Mouse (Mus musculus) small intestine, adult 2 months (tissue): ENCODE data around the gene Gmppa.

ENCODE experiments used
- CTCF ChIP-seq: fragments of 200-500 bp; IDR thresholded peaks from 2 replicates; pipeline ENCODE4 v1.5.1; 2012; ENCODE audit warnings: low read depth, mild to moderate bottlenecking, control low read depth, inconsistent platforms, low read length, moderate library complexity, mixed read lengths; ENCODE audit not compliant: insufficient replicate concordance, insufficient read length; ENCODE audit errors: extremely low read depth
- POLR2A ChIP-seq: fragments of 200-500 bp; IDR thresholded peaks from 2 replicates; pipeline ENCODE4 v1.6.1; 2012; ENCODE audit warnings: low read depth, mild to moderate bottlenecking, control low read depth, inconsistent platforms, low read length, moderate library complexity

DNA sequence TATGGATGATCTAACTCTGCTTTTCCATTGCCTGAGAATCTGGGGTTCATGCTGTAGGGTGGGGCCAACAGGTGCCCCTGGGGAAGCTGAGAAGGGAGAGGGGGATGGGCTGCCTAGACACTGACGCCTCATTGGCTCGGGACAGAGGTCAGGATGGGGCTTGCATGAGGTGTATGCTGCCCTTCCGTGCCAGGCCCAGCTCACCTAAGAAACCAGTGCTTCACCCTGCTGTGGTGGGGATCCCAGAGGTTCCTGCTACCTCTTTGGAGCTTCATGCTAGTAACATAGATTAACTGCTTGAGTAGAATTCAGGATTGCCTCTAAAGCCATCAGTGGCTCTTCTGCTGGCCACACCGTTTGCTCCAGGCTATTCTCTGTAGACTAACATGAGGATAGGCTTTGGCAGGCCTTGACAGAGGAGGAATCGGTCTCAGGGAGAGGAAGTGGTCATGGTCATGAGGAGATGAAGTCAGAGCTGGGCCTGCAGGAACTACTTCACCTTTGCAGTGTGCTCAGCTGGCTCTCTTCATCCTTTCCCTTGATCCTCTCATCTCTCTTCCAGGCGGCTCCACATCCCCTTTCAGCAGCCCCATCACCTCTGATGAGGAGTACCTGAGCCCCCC, 35.1 kb upstream of the Gmppa start:
- TF ChIP-seq CTCF, result no peak
- TF ChIP-seq POLR2A, result no peak
